Mouse (Mus musculus) frontal cortex, postnatal 36 days (tissue): Measurements from ENCODE around the gene Hfe2.
"Not testable (repeated sequence)": the region's sequence is repeated elsewhere in the genome, so short reads cannot be mapped to it uniquely, and the experiment has no call there.

ENCODE experiments used
- DNase-seq, 2 experiments: peaks; one replicate each; pipeline ENCODE4 v3.0.0; 2022; ENCODE audit warnings: low spot score in 2 of 2

The Hfe2 gene

GRCm38 (mm10) chr3:96496620-96497275 is 28.2 kb upstream of the Hfe2 start:
- peak in 1 of 2 experiments; percentile 9 for DNase-seq

- peak; percentile 90 to 93 for DNase-seq
These were observed 27.4 kb upstream of the Hfe2 start for GRCm38 (mm10) chr3:96497451-96498028.

GRCm38 (mm10) chr3:96498476-96499245 is 26.3 kb upstream of the Hfe2 start:
- no peak for DNase-seq

GRCm38 (mm10) chr3:96499481-96500288 is 25.3 kb upstream of the Hfe2 start:
- DNase-seq, result peak; percentile 80 to 90

- peak; percentile 98 to 99 for DNase-seq
These were observed 24.7 kb upstream of the Hfe2 start for GRCm38 (mm10) chr3:96500289-96500621.

GRCm38 (mm10) chr3:96500691-96501265 is 24.2 kb upstream of the Hfe2 start:
- DNase-seq, result peak; percentile 90 to 94

- peak; percentile 90 to 93 for DNase-seq
These were observed 23.4 kb upstream of the Hfe2 start for GRCm38 (mm10) chr3:96501391-96502115.

- no peak for DNase-seq
These were observed 22.5 kb upstream of the Hfe2 start for GRCm38 (mm10) chr3:96502181-96503082.

- peak; percentile 66 to 83 for DNase-seq
These were observed 21.9 kb upstream of the Hfe2 start for GRCm38 (mm10) chr3:96503083-96503450.

- no peak for DNase-seq
These were observed 21.0 kb upstream of the Hfe2 start for GRCm38 (mm10) chr3:96503946-96504345.

- no peak for DNase-seq
These were observed 20.0 kb upstream of the Hfe2 start for GRCm38 (mm10) chr3:96504931-96505330.

GRCm38 (mm10) chr3:96506396-96507047 is 18.4 kb upstream of the Hfe2 start:
- no peak for DNase-seq

GRCm38 (mm10) chr3:96507966-96508365 is 17.0 kb upstream of the Hfe2 start:
- DNase-seq, result not testable (repeated sequence)

- DNase-seq, result no peak
These were observed 4.8 kb upstream of the Hfe2 start for GRCm38 (mm10) chr3:96520171-96520570.

GRCm38 (mm10) chr3:96522149-96522548 is 2.8 kb upstream of the Hfe2 start:
- DNase-seq, result no peak

- DNase-seq, result no peak
These were observed 753 bp upstream of the Hfe2 start for GRCm38 (mm10) chr3:96524028-96524810.

GRCm38 (mm10) chr3:96526013-96526762 is 1.2 kb downstream of the Hfe2 start:
- DNase-seq, result no peak
